Mouse (Mus musculus) G1E (cell line): Measurements from ENCODE around the gene Ppp3ca.

Experiments
- CTCF ChIP-seq: IDR thresholded peaks from 2 replicates; pipeline ENCODE4 v1.5.1; 2012; ENCODE audit warnings: low read depth, low read length, inconsistent platforms, mixed read lengths
- GATA1 ChIP-seq: IDR thresholded peaks from 2 replicates; pipeline ENCODE4 v1.6.1; 2012; ENCODE audit warnings: borderline replicate concordance, low read length, inconsistent platforms, mixed read lengths
- GATA2 ChIP-seq: IDR thresholded peaks from 2 replicates; pipeline ENCODE4 v1.6.1; 2012; ENCODE audit warnings: low read depth, low read length, inconsistent platforms, borderline replicate concordance
- POLR2AphosphoS5 ChIP-seq: IDR thresholded peaks from 2 replicates; pipeline ENCODE4 v1.6.1; 2012; ENCODE audit warnings: low read depth, low read length, inconsistent platforms; ENCODE audit not compliant: insufficient replicate concordance
- TAL1 ChIP-seq: conservative IDR thresholded peaks from 2 replicates; pipeline ENCODE4 v1.6.1; 2012; ENCODE audit warnings: low read depth, low read length, inconsistent platforms, mixed read lengths

DNA sequence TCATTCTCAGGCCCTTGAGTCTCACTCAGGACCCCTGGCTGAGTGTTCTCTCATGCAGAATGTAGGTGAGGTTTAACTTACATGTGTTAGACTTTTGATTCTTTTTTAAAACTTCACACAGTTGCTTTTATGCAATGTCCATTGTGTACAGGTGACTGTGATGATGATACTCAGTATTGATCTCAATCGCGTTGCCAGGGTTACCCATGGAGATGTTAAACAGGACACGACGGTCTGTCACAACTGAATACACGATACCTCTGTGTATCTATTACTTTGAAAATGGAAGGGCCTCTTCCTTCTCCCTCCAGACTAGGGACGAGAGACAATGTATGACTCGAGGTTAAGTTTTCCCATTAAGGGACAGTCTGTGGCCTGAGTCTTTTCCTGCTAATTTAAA lies 107.5 kb downstream of the Ppp3ca start:
- TF ChIP-seq POLR2AphosphoS5 (no peak), TAL1 (no peak), CTCF (no peak), GATA1 (no peak), GATA2 (no peak)
